Mouse (Mus musculus) ovary, postnatal 10 days (tissue): ENCODE data around the gene Tsr1.

Experiments used
- DNase-seq: peaks from one replicate; pipeline ENCODE4 v3.0.0; 2022; ENCODE audit warnings: low spot score

Gene Tsr1

DNA sequence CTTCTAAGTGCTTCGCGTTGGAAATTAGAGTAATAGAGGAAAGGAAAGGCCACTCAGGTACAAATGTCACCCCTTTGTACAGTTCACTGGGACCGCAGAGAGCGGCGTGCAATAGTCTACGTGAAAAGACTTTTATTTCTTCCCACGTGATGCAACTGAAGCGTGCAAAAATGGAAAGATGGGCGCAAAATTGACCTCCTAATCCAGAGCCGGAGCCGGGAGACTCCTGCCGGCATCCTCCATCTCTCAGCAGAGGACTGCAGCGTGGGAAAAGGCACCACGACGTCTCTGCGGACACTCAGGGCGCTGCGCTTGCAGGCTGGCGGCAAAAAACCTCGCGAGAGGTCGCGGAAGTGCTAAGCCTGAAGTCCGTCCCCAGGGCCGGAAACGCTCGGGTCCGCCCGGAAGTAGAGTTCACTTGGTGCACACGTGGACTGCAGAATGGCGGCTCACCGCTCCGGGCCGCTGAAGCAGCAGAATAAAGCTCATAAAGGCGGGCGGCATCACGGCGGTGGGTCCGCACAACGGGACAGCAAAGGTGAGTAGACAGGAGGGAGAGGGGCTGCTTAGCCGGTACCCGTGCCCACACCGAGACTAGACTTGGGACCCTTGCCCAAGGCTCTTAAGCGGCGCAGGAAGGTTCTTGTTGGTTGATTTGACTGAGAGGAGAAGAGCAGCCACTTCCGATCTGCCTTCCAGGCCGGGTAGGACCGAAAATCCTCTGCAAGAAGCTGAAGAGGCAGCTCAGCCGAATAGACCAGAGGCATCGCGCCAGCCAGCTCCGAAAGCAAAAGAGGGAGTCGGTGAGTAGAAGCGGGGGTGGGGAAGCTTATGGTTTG, at the start of gene Tsr1:
Tsr1 (plus strand) TSS at position 394 of the 839 bp plus-strand sequence.
- DNase-seq, result peak; percentile 69

DNA sequence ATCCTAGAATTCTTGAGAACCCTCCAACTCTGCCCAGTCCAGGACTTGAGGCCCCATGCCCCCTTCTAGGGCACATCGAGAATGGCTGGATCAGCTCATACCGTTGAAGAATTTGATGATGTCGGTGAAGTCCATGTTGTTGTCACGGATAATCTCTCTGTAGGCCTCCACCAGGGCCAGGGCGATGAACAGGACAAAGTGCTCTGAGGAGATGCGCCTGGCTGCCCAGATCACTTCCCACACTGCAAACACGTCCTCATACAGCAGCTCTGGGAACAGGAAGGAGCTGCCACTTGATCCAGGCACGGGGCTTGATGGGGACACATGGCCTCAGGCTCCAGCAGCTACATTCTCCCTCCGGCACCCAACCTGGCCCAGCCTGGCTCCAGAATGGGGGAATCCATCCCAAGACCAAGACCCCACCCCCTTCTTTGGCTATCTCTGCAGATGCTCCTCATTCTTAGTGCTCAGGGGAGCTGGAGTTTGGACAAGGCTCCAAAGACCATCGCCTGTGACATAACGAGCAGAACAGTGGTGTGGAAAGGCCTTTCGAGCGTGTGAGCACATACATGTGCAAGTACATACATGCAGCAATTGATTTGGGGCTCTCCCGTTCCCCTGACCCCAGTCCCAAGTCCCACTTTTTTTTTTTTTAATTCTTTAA, 46.7 kb upstream of the Tsr1 start:
- DNase-seq, result no peak

- no peak for DNase-seq
Observed at GRCm38 (mm10) chr11:74857756-74858155, 40.1 kb upstream of the Tsr1 start.

GRCm38 (mm10) chr11:74862129-74862528, 35.7 kb upstream of the Tsr1 start:
- no peak for DNase-seq

DNA sequence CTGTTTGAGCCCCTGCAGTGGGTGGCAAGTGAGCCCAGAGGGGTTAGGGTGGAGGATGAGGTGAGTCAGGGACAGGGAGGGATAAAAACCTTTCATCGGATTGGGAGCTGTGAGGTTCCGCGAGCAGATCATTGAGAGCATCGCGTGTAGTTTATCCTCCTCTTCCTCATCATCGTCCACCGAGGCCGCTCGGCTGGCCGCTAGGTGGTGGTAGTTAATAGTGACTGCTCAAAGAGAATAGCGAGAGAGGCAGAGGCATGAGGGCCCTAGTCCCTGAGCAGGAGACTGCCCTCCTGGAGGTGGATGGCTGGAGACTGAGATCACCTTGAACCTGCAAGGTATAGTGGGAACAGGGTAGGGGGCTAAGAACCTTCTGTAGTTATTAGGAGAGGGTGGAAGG, 34.4 kb upstream of the Tsr1 start:
- DNase-seq, result no peak

DNA sequence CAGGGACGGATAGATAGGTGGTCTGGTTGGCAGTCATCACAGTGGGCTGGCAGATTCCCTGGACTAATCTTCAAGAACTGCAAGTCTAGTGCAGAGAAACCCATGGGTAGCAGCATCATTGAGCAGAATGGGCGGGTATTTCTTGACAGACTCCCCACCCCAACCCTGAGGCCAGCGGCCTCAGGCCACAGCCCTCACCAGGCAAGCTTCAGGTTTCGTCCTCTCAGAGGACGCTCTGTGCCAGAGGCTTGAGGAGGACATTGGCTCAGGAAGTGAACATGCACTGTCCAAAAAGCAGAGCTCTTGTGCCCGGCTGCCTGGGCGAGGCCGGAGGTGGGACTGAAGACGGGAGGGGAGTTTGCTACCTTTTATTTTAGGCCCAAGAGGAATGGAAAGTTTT, 33.5 kb upstream of the Tsr1 start:
- no peak for DNase-seq

DNA sequence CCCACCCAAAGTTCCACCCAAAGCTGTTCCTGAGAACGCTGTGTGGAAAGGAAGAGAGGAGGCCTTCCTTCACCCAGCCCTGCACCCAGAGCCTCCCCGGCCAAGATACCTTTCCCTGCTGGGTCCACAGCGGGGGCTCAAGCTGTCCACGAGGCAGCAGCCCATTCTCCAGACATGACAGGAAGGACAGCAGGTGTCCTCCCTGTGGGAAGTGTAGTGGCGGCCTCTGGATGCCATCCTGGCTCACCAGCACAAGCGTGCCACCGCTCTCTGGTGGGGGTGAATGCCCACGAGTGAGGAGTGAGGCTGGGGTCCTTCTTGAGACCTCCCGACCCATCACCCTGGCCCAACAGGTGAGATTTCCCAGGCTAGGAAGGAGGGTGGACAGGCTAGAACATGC, 32.6 kb upstream of the Tsr1 start:
- DNase-seq, result no peak

- peak; percentile 24 for DNase-seq
Observed at GRCm38 (mm10) chr11:74866640-74867039, 31.2 kb upstream of the Tsr1 start.

DNA sequence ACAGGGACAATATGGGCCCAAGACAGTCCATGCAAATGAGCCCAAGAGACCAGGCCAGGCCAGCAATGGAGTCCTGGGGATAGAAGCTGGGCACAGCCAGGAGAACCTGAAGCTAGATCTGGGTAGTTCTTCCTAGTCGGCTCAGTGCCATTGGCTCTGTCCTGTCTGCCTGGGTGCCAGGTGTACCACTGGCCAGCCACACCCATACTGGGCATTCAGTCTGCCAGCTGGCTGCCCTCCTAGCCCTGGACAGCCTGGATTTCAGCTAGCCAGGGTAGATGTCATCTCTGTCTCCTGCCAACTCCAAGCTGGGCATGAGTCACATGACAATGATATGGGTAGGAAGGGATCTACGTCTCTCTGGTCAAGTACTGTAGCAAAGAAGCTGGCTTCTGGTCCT, 30.7 kb upstream of the Tsr1 start:
- no peak for DNase-seq

GRCm38 (mm10) chr11:74868046-74868760, 29.7 kb upstream of the Tsr1 start:
- no peak for DNase-seq

DNA sequence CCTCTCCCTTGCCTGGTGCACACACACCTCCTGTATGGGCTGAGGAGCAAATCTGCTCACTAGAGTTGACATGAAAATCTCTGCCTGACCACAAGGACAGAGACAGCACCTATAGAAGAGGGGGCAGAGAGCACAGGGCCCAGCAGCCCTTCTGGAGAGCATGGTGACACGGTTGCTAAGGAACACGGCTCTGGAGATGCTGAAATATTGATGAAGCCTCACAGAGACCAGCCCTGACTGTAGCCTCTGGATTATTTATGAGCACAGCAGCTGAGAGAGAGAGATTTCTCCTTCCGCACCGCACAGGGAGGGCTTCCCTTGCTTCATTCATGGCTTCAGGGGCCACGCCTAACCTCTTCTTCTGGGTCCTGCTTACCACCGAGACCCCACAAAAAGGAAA, 28.3 kb upstream of the Tsr1 start:
- DNase-seq, result no peak

GRCm38 (mm10) chr11:74870544-74870943, 27.3 kb upstream of the Tsr1 start:
- no peak for DNase-seq

DNA sequence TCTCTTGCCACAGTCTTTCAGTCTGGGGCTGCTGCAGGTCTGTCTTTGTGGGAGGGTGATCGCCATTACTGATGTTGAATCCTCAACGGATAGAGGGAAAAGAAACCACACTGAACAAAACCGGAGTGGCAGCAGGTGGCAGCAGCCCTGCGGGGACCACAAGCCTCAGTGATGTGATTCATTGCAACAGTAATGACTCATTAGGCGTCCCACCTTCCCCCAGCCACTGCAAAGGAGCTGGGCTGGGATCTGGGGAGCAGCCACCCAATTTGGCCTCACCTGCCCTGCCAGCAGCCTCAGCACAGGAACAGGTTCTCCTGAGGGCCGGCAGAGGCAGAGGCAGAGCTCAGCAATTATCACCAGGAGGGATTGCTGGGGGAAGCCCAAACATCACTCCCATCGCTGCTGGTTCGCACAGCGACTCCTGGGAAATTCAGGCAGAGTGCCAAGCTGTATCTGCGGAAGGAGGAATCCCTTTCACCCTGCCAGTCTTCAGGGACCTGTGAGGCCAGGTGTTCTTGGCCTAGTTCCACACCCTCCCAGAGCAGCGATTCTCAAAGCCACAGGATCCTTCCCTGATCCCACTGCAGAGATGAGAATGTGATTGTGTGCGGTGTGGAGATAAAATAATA, 26.8 kb upstream of the Tsr1 start:
- DNase-seq, result no peak

GRCm38 (mm10) chr11:74874630-74875029, 23.2 kb upstream of the Tsr1 start:
- no peak for DNase-seq

DNA sequence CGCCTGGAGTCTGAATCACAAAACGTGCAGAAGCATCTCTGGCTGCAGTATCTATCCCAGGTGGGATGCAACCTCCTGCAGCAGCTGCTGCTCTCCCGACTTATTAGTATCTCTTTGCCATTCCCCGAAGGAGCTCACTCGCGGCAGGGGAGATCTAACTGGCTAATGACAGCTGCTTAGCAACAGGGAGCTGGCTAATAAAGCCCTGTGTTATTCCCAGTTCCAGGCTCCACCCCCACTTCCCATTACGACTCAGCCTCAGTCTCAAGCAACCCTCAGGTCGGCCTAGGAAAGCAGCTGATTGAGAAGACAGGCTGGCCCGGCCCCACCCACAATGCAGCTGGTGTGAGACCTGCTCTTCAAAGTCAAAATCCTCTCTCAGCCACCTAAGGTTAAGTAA, 21.1 kb upstream of the Tsr1 start:
- DNase-seq, result no peak

DNA sequence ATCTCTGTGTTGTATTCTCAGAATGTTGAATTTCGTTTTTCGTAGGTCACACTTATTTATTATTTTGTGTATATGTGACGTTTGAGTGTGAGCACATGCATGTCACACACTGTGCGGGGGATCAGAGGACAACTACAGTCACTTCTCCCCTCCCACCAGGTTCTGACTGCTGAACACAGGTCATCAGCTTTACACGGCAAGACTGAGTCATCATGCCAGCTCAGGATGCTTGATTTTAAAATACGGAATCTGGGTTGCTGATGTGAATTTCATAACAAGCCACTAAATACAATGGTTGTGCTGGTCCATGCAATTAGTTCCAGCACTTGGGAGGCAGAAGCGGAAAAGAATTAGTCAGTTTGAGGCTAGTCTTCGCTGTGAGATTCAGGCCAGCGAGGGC, 16.9 kb upstream of the Tsr1 start:
- no peak for DNase-seq

DNA sequence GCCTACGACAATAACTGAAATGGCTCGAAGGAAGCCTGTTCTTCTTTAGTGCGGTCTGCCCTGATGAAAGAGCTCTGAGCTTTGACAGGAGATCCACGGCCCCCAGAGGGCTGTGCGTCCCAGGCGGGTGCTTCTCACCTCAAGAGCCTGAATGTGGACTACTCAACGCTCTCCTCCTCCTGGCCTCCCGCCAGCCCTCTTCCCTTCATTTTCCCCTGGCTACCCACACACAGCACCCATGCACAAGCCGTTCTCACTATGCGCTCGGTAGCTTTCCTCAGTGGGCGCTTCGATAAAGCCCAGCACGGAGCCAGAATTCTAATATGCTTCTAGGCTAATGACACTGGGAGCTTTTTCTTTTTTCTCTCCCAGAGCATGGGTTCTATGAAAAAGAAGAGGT, 15.9 kb upstream of the Tsr1 start:
- DNase-seq, result no peak

GRCm38 (mm10) chr11:74883098-74883497, 14.8 kb upstream of the Tsr1 start:
- DNase-seq, result no peak

- no peak for DNase-seq
Observed at GRCm38 (mm10) chr11:74894619-74895018, 3.3 kb upstream of the Tsr1 start.

DNA sequence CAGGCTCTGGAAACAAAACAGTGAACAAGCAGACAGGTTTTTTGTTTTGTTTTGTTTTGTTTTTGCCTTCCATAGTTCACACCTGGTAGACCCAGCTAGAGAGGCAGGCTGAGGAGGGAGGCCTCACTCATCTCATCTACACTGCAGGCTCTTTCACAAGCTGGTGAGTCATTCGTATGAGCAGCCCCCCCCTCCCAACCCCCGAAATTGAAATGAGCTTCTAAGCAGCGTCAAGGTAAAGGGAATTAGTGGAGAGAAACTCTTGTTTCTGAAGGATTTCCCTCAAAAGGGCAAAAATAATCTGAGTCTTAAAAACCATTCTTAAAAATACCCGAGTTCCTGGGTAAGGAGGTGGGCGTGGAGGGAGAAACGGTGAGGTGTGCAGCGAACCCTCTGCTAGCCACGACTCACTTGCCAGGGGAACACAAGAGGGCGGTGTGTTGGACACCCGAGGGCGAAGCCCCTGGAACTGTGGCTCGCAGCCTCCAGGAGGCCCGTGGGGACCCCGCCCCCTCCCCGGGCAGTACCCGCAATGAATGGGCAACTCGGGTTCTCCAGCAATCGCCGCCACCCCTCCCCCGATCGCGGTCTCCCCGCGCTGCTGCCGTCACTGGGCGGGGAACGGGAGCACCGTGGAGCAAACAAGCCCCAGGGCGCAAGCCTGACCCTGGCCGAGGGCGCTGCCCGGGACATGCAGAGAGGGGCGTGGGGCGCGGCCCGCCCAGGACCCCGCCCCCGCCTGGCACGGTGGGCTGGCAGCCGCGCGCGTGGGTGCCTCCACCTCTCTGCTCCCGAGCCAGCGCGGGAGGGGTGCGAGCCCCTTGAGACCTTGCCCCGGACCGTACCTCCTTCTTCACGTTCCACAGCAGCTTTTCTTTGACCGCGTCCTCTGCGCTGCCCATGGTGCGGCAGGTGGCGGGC, 1.6 kb upstream of the Tsr1 start:
- DNase-seq, result peak; percentile 41

DNA sequence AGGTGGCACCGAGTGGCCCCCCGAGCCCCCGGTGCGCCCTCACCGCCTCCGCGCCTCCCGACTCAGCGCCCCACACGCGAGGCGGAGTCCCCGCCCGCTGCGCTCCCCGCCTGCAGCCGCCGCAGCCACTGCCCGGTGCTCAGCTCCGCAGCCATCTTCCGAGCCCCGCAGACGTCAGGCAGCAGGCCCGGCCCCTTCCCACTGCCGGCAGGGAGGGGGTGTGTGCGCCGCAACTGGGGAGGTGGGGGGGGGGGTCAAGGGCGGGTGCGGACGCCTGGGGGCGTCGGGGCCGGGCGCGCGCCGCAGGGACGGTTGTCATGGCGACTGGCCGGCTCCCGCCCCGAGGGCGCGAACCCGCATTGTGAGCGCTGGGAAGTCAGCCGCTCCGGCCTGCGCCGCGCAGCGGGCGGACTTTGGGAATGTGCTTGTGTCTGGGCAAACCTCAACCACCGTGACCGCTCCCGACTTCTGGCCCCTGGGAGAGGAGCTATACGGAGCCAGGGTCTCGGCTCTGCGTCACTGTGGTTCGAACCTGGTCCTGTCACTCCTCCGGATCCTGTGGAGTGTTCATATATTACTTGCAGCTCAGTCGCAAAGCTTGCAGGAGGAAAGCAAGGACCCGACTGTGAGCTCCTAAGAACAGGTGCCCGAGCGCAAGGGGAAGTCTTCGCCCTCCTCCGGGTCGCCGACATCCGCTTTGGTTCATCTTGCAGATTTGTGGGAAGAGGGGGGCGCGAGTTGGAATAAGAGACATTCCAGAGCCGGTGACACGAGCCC, 782 bp upstream of the Tsr1 start, which contains the start of gene Sgsm2:
Sgsm2 (minus strand) TSS at position 160 of the 777 bp plus-strand sequence.
- peak; percentile 55 for DNase-seq
